Mouse (Mus musculus): ENCODE data around the gene Ppp5c. TPM values are rescaled to one million over a fixed set of nuclear protein-coding genes. Genes with fewer than 3 reads are reported as not detected.

The Ppp5c gene
- total and polyA plus RNA-seq, 3 experiments, result 94.2 to 249 (median 178) TPM

- H3K36me3 ChIP-seq (ENCODE audit: control insufficient read depth in 1 of 2, insufficient read depth in 2 of 2, low read length in 2 of 2), result peaks cover 0 to 4% of the 10 kb centered on the region in 2 experiments; a peak in 2 of 4 replicates
- peaks cover 0 to under 1% of the 10 kb centered on the region in 2 experiments; a peak in 1 of 4 replicates for H3K4me1 ChIP-seq (ENCODE audit: control insufficient read depth in 1 of 2, insufficient read depth in 2 of 2, low read length in 2 of 2)
- H3K79me2 ChIP-seq (ENCODE audit: control insufficient read depth, insufficient read depth, low read length, poor library complexity), result peaks cover 2% of the 10 kb centered on the region; the same call in 1 of the 2 replicates
- TF ChIP-seq MAFK (IDR thresholded peaks at IDR 0.05; ENCODE audit: borderline replicate concordance, low read depth, low read length) (no peak), MYC (IDR thresholded peaks at IDR 0.05; ENCODE audit: low read depth, low read length) (no peak), POLR2AphosphoS5 (IDR thresholded peaks at IDR 0.05; ENCODE audit: borderline replicate concordance, low read depth, low read length) (no peak), MAX (IDR thresholded peaks at IDR 0.05; ENCODE audit: low read length) (no peak), MYB (IDR thresholded peaks at IDR 0.05; ENCODE audit: low read depth, low read length) (no peak), POLR2AphosphoS2 (IDR thresholded peaks at IDR 0.05; ENCODE audit: low read length) (no peak), RAD21 (IDR thresholded peaks at IDR 0.05; ENCODE audit: low read depth, low read length) (no peak), HCFC1 (IDR thresholded peaks at IDR 0.05; ENCODE audit: low read depth, low read length) (no peak)
- no peak for DNase-seq (ENCODE audit: low read depth, low spot score)
- no peak overlapping the region for H3K9ac ChIP-seq (ENCODE audit: control insufficient read depth, low read depth, low read length, poor library complexity, severe bottlenecking)
- H3K27me3 ChIP-seq (ENCODE audit: control insufficient read depth in 1 of 2, insufficient read depth in 2 of 2, low read length in 2 of 2), result no peaks in the 10 kb centered on the region
- no peak overlapping the region for H3K27ac ChIP-seq (ENCODE audit: control insufficient read depth, low read depth, low read length)
- no peaks in the 10 kb centered on the region for H3K9me3 ChIP-seq (replicated peaks; ENCODE audit: insufficient read depth, low read length)
- H3K4me3 ChIP-seq (ENCODE audit: control insufficient read depth in 1 of 2, insufficient read depth in 1 of 2, low read depth in 2 of 2, low read length in 2 of 2), result no peak overlapping the region
Observed at GRCm38 (mm10) chr7:17050491-17050890, 22.8 kb upstream of the Ppp5c start.

GRCm38 (mm10) chr7:17048431-17049190 is 20.9 kb upstream of the Ppp5c start:
- H3K27me3 ChIP-seq (ENCODE audit: control insufficient read depth in 1 of 2, insufficient read depth in 2 of 2, low read length in 2 of 2), result no peaks in the 10 kb centered on the region
- TF ChIP-seq TAL1 (IDR thresholded peaks at IDR 0.05; ENCODE audit: low read length) (no peak), JUND (IDR thresholded peaks at IDR 0.05; ENCODE audit: low read depth, low read length) (no peak), SIN3A (IDR thresholded peaks at IDR 0.05; ENCODE audit: low read length) (no peak), USF2 (IDR thresholded peaks at IDR 0.05; ENCODE audit: borderline replicate concordance in 1 of 2, insufficient read depth in 1 of 2, low read depth in 1 of 2, low read length in 2 of 2) (no peak), ELF1 (IDR thresholded peaks at IDR 0.05; ENCODE audit: low read depth, low read length) (no peak), GATA1 (IDR thresholded peaks at IDR 0.05; ENCODE audit: low read depth, low read length) (no peak), USF1 (IDR thresholded peaks at IDR 0.05; ENCODE audit: low read depth, low read length) (no peak), MAZ (IDR thresholded peaks at IDR 0.05; ENCODE audit: low read depth, low read length) (no peak), ZNF384 (IDR thresholded peaks at IDR 0.05; ENCODE audit: low read depth, low read length) (no peak), TBP (IDR thresholded peaks at IDR 0.05; ENCODE audit: low read depth, low read length) (no peak), E2F4 (IDR thresholded peaks at IDR 0.05; ENCODE audit: borderline replicate concordance, low read depth, low read length) (no peak), MYB (IDR thresholded peaks at IDR 0.05; ENCODE audit: low read depth, low read length) (no peak), GABPA (IDR thresholded peaks at IDR 0.05; ENCODE audit: low read depth, low read length) (no peak), SMC3 (IDR thresholded peaks at IDR 0.05; ENCODE audit: low read depth, low read length) (no peak), POLR2A (IDR thresholded peaks at IDR 0.05; ENCODE audit: control insufficient read depth in 1 of 2, insufficient read depth in 1 of 2, low read depth in 1 of 2, low read length in 2 of 2, poor library complexity in 1 of 2) (no peak), CHD2 (IDR thresholded peaks at IDR 0.05; ENCODE audit: low read length) (no peak), EP300 (IDR thresholded peaks at IDR 0.05; ENCODE audit: low read depth in 1 of 2, low read length in 2 of 2) (no peak), CHD1 (IDR thresholded peaks at IDR 0.05; ENCODE audit: low read depth, low read length) (no peak), POLR2AphosphoS5 (IDR thresholded peaks at IDR 0.05; ENCODE audit: borderline replicate concordance, low read depth, low read length) (no peak), UBTF (IDR thresholded peaks at IDR 0.05; ENCODE audit: borderline replicate concordance, insufficient read depth, low read depth, low read length) (no peak)
- no peak for DNase-seq (ENCODE audit: low read depth, low spot score)
- H3K27ac ChIP-seq (ENCODE audit: control insufficient read depth, low read depth, low read length), result no peak overlapping the region
- H3K9ac ChIP-seq (ENCODE audit: control insufficient read depth, low read depth, low read length, poor library complexity, severe bottlenecking), result no peak overlapping the region
- no peaks in the 10 kb centered on the region for H3K9me3 ChIP-seq (replicated peaks; ENCODE audit: insufficient read depth, low read length)
- H3K4me1 ChIP-seq (ENCODE audit: control insufficient read depth in 1 of 2, insufficient read depth in 2 of 2, low read length in 2 of 2), result no peaks in the 10 kb centered on the region
- peaks cover 0 to 9% of the 10 kb centered on the region in 2 experiments; a peak in 2 of 4 replicates for H3K36me3 ChIP-seq (ENCODE audit: control insufficient read depth in 1 of 2, insufficient read depth in 2 of 2, low read length in 2 of 2)
- H3K79me2 ChIP-seq (ENCODE audit: control insufficient read depth, insufficient read depth, low read length, poor library complexity), result no peaks in the 10 kb centered on the region
- H3K4me3 ChIP-seq (ENCODE audit: control insufficient read depth in 1 of 2, insufficient read depth in 1 of 2, low read depth in 2 of 2, low read length in 2 of 2), result no peak overlapping the region
